Mouse (Mus musculus) midbrain, postnatal 0 days (tissue): ENCODE measurements around the gene BC034090. TPM values are rescaled to one million over a fixed set of nuclear protein-coding genes. Genes with fewer than 3 reads are reported as not detected.

Experiments
- ATAC-seq: fragments of 200-750 bp; cut with Nextera tagmentation; 2 replicates; pipeline ENCODE4 v1.8.0; 2017; ENCODE audit warnings: moderate number of reproducible peaks, mild to moderate bottlenecking, moderate TSS enrichment, moderate library complexity; ENCODE audit not compliant: low FRiP score
- DNase-seq: peaks from one replicate; pipeline ENCODE4 v3.0.0-alpha.2; 2015; ENCODE audit warnings: low spot score
- H3K27ac ChIP-seq: fragments of 300-500 bp; sonication (generic); 2 replicates; pipeline ENCODE4 v1.5.1; 2014; ENCODE audit warnings: low read depth, mild to moderate bottlenecking, low read length, mixed read lengths
- H3K27me3 ChIP-seq: fragments of 300-500 bp; sonication (generic); 2 replicates; pipeline ENCODE4 v1.6.1; 2014; ENCODE audit warnings: low read length, control low read depth, mixed read lengths; ENCODE audit not compliant: insufficient read depth
- H3K36me3 ChIP-seq: fragments of 300-500 bp; sonication (generic); 2 replicates; pipeline ENCODE4 v1.6.1; 2014; ENCODE audit warnings: low read length, control low read depth, mixed read lengths; ENCODE audit not compliant: insufficient read depth
- H3K4me1 ChIP-seq: fragments of 300-500 bp; sonication (generic); 2 replicates; pipeline ENCODE4 v1.6.1; 2014; ENCODE audit warnings: mild to moderate bottlenecking, control low read depth, antibody characterized with exemption, low read length, mixed read lengths; ENCODE audit not compliant: insufficient read depth
- H3K4me2 ChIP-seq: fragments of 300-500 bp; sonication (generic); 2 replicates; pipeline ENCODE4 v1.6.1; 2014; ENCODE audit warnings: low read depth, mild to moderate bottlenecking, low read length, mixed read lengths; ENCODE audit not compliant: poor library complexity, severe bottlenecking
- H3K4me3 ChIP-seq: fragments of 300-500 bp; sonication (generic); 2 replicates; pipeline ENCODE4 v1.5.1; 2014; ENCODE audit warnings: low read depth, mild to moderate bottlenecking, low read length, moderate library complexity
- H3K9ac ChIP-seq: fragments of 300-500 bp; sonication (generic); replicated peaks from 2 replicates; pipeline ENCODE4 v1.6.1; 2014; ENCODE audit warnings: mild to moderate bottlenecking, low read length, moderate library complexity, mixed read lengths; ENCODE audit not compliant: poor library complexity, severe bottlenecking
- H3K9me3 ChIP-seq: fragments of 300-500 bp; sonication (generic); 2 replicates; pipeline ENCODE4 v1.6.1; 2016; ENCODE audit warnings: low read length, control low read depth
- CTCF ChIP-seq: IDR thresholded peaks from 2 replicates; pipeline ENCODE4 v1.5.1; 2016; ENCODE audit warnings: antibody characterized with exemption, mild to moderate bottlenecking
- WGBS: fragments of 180-500 bp; shearing (Covaris S2); extraction: QIAGEN DNeasy Blood & Tissue Kit; methylation state at CpG from one replicate; pipeline ENCODE4 v1.1.7; 2014; 5-methylcytosine and 5-hydroxymethylcytosine counted together
- polyA plus RNA-seq: library from polyadenylated mRNA; unstranded; fragments of >200 nt; fragmentation: Nextera tagmentation; extraction: Ambion mirVana; gene quantifications from 2 replicates; pipeline ENCODE4 v1.2.1, GENCODE M21; 2015
- total RNA-seq: library from RNA; depleted of rRNA; stranded (reverse); fragments of >200 nt; gene quantifications from 2 replicates; pipeline ENCODE4 v1.2.3, GENCODE M21; 2014

The BC034090 gene
- total and polyA plus RNA-seq, 2 experiments from 2014 or later = 1.9 to 11.2 TPM

DNA sequence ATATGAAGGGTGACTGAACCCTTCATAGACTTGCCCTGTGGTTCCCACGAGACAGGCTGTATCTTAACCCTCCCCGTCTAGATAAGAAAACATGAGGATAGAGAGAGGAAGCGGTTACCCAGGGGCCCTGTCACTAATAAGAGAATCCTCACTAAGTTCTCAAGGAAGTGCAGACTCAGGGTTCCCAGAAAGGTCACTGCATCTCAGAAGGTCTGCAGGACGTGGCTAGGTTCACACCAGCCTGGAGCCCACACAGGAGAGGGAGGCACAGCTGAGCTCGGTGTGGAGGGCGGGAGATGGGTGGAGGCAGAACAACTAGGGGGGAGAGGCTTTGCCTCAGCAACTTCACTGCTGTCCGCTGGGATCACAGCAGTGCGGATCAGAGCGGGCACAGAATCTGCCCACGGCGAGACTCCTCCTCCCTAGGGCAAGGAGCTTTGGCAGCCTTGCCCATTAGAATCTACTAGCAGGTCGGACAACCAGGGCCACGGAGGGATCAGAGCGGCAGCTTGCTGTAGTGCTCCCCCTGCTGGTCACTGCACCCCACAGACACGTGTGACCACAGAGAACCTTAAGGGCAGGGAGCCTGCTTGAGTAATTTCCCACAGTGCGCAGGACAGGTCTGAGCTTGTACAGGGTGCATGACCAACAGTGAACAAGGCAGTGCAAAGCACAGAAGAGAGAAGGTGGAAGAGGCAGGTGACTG, 20.2 kb downstream of the BC034090 start:
- Histone ChIP-seq H3K9ac (no peak overlapping the region), H3K9me3 (no peaks in the 10 kb centered on the region), H3K27ac (no peak overlapping the region), H3K27me3 (no peaks in the 10 kb centered on the region), H3K4me3 (no peak overlapping the region), H3K36me3 (no peaks in the 10 kb centered on the region), H3K4me1 (0 out of 2 replicates have a peak, but pooled peaks cover 4% of the 10 kb centered on the region), H3K4me2 (no peak overlapping the region; the same call in 1 of the 2 replicates)
- peak; percentile 90 for DNase-seq
- WGBS = 27% methylated on average over 16 of the region's 16 CpGs
- peak; percentile 93 for TF ChIP-seq CTCF
- peak; percentile 77 for ATAC-seq

DNA sequence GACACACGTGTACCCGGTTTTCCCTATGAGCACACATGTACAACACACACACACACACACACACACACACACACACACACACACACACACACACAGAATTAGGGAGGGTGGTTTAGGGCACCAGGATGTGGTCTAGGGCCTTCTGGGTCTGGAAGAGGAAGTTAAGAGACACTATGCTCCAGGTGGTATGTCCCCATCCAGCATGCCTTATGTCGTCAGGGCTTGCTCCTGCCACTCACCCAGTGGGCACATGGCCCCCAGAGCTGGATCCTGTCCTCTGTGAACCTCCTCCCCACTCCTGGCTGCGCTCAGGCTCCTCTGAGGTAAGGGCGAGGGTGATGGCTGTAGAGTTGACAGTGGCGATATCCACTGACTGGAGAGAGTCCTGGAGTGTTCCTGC, 21.2 kb downstream of the BC034090 start:
- DNase-seq (no peak), ATAC-seq (no peak)
- no peaks in the 10 kb centered on the region for H3K27me3 ChIP-seq
- no peaks in the 10 kb centered on the region for H3K36me3 ChIP-seq
- H3K9ac ChIP-seq = no peak overlapping the region
- H3K4me1 ChIP-seq = no peaks in the 10 kb centered on the region
- no peak overlapping the region for H3K4me2 ChIP-seq
- H3K9me3 ChIP-seq = no peaks in the 10 kb centered on the region
- 89% methylated on average over 6 of the region's 6 CpGs for WGBS
- no peak for TF ChIP-seq CTCF
- H3K4me3 ChIP-seq = no peak overlapping the region
- H3K27ac ChIP-seq = no peak overlapping the region

DNA sequence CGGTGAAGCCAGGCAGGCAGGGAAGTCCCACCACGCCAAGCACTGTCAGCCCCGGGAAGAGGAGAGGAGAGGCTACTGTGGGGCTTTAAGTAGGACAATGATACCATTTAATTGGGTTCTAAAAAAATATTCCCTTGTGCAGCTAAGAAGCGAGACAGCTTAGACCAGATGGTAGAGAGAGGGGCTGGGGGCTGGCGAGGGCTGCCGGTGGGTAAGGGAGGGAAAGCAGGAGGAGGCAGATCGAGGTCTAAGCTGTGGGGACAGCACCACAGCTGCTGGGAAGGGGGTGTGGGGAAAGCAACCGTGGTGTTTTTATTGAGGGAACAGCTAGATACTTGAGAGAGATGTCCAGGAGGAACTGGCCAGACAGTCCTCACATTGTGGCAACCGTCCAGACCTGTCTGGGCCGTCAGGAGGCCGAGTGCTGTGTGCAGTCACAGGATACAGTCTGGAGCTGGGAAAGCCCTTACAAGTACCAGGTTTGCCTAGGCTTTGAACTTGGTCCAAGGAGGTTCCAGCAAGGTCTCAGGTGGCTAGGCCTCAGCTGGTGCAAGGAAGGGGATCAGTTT, 22.1 kb downstream of the BC034090 start:
- Histone ChIP-seq H3K36me3 (no peaks in the 10 kb centered on the region), H3K9ac (no peak overlapping the region), H3K27me3 (no peaks in the 10 kb centered on the region), H3K4me2 (no peak overlapping the region), H3K9me3 (no peaks in the 10 kb centered on the region), H3K27ac (no peak overlapping the region), H3K4me3 (no peak overlapping the region), H3K4me1 (no peaks in the 10 kb centered on the region)
- ATAC-seq (no peak), DNase-seq (no peak)
- no peak for TF ChIP-seq CTCF
- 42% methylated on average over 11 of the region's 11 CpGs for WGBS

GRCm38 (mm10) chr1:155218924-155219323, 25.3 kb downstream of the BC034090 start:
- no peaks in the 10 kb centered on the region for H3K4me1 ChIP-seq

DNA sequence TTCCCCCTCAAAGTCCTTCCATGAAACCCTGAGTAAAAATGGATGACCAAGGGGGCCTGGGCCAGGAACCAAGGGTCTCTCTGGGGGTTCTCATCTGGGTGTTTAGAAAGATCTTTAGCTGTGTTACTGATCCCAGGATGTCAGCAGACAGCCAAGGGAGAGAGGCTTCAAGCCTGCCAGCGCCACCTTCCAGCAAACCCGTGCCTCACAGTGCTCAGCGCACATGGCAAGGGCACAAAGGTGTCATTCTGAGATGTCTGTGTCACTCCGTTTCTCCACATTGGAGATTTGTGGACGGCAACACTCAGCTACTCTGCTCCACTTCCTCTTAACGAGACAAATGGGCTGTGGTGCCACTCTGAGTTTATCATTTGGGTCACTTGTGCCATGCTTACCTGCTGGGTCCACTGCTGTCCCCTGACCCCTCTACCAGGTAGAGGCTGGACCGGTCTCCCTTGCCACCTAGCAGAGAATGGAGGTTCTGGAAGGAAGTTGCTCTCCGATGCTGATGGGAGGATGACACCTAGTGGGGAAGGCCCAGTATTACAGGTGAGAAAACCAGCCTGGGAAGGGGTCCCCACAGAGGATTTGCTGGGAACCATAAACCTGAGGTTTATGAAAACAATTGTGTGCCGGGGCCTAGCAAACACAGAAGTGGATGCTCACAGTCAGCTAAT, 26.2 kb downstream of the BC034090 start:
- ATAC-seq (no peak), DNase-seq (peak; percentile 69)
- Histone ChIP-seq H3K4me2 (no peak overlapping the region), H3K9ac (no peak overlapping the region), H3K27ac (no peak overlapping the region), H3K9me3 (no peaks in the 10 kb centered on the region), H3K4me3 (no peak overlapping the region), H3K36me3 (no peaks in the 10 kb centered on the region), H3K27me3 (no peaks in the 10 kb centered on the region), H3K4me1 (peaks cover 7% of the 10 kb centered on the region; the same call in 1 of the 2 replicates)
- WGBS = 54% methylated on average over 9 of the region's 9 CpGs
- peak; percentile 86 for TF ChIP-seq CTCF

More at GRCm38 (mm10) chr1:155218924-155219323, 25.3 kb downstream of the BC034090 start:
- no peaks in the 10 kb centered on the region for H3K36me3 ChIP-seq
- no peaks in the 10 kb centered on the region for H3K9me3 ChIP-seq
- H3K27ac ChIP-seq = no peak overlapping the region
- no peak overlapping the region for H3K4me3 ChIP-seq
- 76% methylated on average over 5 of the region's 5 CpGs for WGBS
- DNase-seq (no peak), ATAC-seq (no peak)
- no peak for TF ChIP-seq CTCF
- H3K4me2 ChIP-seq = no peak overlapping the region
- H3K27me3 ChIP-seq = no peaks in the 10 kb centered on the region
- no peak overlapping the region for H3K9ac ChIP-seq

- Histone ChIP-seq H3K4me3 (no peak overlapping the region), H3K4me2 (no peak overlapping the region), H3K36me3 (no peaks in the 10 kb centered on the region), H3K9ac (no peak overlapping the region), H3K27ac (no peak overlapping the region), H3K4me1 (peaks cover 14% of the 10 kb centered on the region), H3K27me3 (no peaks in the 10 kb centered on the region), H3K9me3 (no peaks in the 10 kb centered on the region)
- ATAC-seq (no peak), DNase-seq (no peak)
- no peak for TF ChIP-seq CTCF
- 57% methylated on average over 6 of the region's 6 CpGs for WGBS
Measured at GRCm38 (mm10) chr1:155216844-155217243, 27.4 kb downstream of the BC034090 start.
